Mouse (Mus musculus) megakaryocyte-erythroid progenitor cell, adult 5-6 weeks (primary cell): ENCODE data around the gene Exoc7. TPM values are rescaled to one million over a fixed set of nuclear protein-coding genes. Genes with fewer than 3 reads are reported as not detected.

Experiments
- ATAC-seq: replicated peaks from 2 replicates; pipeline ENCODE4 v1.8.0; 2016; ENCODE audit warnings: mild to moderate bottlenecking, inconsistent platforms; ENCODE audit not compliant: severe bottlenecking, poor library complexity, low FRiP score, low TSS enrichment
- total RNA-seq, 2 experiments: library from RNA; stranded (forward) in 1 of 2; stranded (reverse) in 1 of 2; fragments of 200-1000, 215-1000 nt in 1 of 2; fragments of >200 nt in 1 of 2; fragmentation: Nextera tagmentation in 1 of 2; gene quantifications; 2 replicates each; pipeline ENCODE4 v1.2.3; 2014 to 2017

The Exoc7 gene
- total RNA-seq (2014; fragmentation: Nextera tagmentation), result 52.5 and 57.0 TPM in 2 replicates
- total RNA-seq (2017), result 17.3 and 25.5 TPM in 2 replicates

DNA sequence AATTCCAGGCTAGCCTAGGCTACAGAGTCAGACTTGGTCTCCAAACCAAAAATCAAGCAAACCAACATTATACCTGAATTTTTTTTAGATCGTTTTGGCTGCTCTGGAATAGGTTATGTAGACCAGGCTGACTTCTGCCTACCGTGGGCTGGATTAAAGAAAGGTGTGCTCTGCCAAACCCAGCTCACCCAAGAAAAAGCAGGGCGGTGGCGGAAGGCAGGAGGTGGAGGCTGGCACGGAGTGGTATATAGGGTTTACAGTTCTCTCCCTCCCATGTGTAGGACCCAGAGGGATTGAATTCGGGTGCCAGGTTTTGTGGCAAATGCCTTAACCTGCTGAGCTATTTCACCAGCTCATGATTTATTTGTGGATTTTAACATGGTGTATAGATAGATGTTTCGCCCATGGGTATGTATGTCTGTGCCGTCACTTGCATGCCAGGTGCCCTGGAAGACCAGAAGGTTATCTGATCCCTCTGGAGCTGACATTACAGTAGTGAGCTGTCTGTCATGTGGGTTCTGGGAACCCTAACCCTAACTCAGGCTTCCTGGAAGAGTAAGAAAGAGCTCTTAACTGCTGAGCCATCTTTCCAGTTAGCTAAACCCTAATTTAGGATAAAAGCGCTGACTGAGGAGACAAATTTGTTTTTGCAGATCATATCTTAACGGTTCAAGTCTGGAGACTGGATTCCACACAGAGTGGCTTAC lies at the start of gene Exoc7:
TSS of gene Exoc7 (minus strand) at position 215 of the 707 bp plus-strand sequence.
- 0 out of 2 replicates have a peak, but pooled peaks have one; percentile 0 for ATAC-seq

DNA sequence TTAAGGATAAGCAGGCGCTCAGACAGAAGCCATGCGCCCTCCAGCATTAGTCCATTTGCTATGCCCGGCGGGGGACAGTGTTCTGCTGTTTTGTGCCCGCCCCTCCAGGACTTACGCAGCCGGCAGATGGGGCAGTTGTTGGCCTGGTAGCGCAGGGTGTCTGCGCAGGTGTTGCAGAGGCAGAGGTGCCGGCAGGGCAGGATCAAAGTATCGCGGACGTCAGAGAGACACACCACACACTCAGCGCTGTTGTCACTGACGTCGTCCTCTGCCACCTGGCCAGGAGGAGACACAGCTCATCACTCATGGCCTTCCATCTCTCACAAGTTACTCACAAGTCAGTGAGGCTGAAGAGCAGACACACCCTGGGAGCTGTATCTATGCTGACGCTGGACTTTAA lies 47.5 kb upstream of the Exoc7 start:
- ATAC-seq, result no peak

DNA sequence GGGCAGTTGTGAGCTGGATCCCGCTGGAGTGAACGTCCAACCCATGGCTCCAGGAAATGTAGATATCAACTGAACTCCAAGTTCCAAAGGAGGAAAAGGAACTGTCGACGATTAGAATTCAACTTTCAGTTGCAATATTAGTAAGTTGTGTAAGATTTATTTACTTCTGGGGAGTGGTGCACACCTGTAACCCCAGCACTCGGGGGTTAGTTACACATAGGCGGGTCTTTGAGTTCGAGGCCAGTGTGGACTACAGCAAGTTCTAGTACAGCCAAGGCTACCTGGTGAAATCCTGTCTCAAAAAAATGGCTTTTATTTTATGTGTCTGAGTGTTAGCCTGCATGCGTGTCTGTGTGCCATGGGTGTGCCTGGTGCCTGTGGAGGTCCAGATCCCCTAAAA lies 46.5 kb upstream of the Exoc7 start:
- no peak for ATAC-seq

DNA sequence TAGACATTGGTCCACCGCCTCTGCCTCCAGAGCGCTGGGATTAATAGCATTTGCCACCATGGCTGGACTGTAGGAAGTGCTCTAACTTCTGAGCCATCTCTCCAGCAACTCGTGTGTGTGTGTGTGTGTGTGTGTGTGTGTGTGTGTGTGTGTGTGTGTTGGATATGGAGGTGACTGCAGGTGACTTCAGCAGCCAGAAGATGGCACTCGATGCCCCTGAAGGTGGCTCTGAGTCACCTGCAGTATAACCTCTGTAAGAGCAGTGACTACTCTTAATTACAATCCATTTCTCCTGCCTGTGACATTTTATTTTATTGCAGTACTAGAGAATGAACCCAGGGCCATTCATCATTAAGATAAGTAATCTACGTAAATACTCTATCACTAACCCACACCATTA lies 44.3 kb upstream of the Exoc7 start:
- no peak for ATAC-seq

DNA sequence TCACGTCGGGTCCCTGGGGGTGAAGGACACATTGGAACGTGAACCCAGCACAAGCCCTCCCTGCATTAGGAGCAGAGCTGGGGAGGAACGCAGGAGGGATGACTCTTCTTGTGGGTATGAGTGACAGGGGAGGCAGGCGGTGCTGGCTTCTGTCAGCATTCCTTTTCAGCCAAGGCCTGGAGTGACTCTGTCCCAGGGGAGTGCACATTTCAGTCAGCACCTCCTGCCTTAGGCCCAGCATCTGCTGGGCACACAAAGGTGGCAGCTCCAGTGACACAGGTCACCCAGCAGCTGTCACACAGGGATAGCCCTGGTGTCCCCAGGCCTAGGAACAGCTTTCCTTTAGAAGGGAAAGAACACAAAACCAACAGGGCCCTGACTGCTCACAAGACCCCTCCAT lies 40.9 kb upstream of the Exoc7 start:
- no peak for ATAC-seq

DNA sequence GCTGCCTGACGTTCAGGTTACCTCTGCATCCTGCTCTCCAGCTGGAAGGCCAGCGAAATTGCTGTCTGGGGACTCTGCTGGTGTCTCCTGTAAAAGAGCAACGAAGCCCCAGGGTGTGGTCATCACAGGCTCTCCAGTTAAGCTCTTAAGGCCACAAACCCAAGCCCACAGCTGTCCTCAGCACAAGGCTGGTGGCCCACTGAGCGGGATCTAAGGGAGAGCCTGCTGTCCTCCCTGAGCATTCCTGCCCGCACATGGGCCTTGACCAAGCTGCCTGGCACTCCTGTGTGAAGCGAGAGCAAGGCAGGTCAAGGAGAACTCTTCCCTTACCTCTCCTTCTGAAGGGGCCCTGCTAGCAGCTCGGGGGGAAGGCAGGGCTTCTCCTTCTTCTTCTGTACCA lies 40.0 kb upstream of the Exoc7 start:
- no peak for ATAC-seq

DNA sequence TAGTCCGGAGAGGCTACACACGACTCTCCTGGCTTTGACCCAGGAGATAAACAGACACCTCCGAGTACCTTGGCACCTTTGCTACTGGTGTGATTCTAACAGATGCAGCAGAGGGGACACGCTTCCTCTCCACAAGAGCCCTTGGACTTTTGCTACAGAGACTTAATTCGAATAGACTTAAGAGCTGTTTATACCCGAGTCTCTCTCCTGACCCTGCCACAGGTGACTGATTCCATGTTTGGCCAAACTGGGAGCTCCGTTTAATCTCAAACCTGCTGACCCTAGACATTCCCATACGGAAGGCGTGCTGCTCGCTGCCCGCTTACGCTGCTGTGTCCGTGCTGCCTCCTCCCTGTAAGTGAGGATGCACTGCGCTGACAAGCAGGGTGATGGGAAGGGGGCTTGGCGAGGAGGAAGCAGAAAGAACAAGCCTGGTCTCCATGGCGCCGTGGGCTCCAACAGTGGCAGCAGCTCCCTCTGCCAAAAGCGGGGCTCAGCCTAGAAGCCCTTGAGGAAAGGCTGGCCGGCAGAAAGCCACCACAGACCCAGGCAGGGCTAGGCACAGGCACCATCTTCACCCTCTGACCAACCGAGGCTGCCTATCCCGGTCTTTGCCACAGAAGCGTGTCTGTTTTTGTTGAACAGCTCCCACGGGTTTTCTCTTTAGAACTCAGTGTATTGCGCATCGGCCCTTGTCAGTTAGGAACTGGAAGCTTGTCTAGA lies 35.2 kb upstream of the Exoc7 start:
- no peak for ATAC-seq

DNA sequence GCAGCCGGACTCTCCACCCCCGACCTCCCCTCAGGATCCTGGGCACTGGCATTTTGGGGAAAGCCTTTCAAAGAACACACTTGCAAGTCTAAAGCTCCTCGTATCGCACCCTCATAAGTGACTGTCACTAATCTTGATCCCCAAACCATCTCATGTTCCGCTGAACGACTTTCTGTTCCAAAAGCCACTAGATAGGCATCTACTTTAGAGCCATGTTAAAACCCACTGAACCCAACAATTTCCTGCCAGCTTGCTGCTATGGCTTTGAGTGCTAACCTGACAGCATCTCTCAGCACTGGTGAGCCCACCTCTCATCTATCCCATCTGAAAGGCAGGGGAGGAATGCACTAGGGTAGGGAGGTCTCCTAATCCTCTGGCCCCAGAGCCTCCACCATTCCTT lies 30.5 kb upstream of the Exoc7 start:
- no peak for ATAC-seq

DNA sequence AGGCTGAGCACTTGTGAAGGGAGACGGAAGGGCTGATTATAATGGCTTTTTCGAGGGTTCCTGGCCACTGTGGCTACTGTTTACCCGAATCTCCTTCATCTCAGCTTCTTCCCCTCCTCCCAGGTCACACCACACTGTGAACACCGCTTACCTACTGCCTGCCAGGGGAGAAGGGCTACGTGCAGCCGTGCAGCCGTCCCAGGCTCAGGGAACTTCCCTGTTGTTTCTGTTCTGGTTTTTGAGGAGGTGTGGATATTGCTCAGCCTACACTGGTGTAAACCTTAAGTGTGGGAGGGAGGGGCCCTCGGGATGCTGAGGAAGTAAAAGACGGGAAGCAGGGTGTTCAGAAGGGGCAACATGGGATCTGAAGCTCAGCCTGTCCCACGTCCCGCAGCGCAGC lies 30.0 kb upstream of the Exoc7 start:
- ATAC-seq, result no peak

DNA sequence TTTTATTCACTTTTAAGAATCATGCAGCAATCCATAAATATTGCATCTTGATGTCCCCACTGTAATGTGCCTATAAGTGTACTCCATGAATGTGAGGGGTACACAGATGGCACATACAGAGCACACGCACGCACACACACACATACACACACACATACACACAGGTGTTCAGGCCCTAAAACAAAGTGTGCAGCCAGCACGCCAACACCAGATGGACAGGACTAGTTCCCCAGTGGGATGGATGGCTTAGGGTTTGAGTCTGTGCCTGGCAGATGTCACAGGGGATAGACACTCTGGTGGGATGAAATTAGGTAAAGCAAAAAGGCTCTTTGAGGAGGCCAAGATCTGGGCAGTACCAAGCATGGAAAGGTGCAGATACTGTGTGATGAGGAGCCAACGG lies 29.4 kb upstream of the Exoc7 start:
- ATAC-seq, result no peak

DNA sequence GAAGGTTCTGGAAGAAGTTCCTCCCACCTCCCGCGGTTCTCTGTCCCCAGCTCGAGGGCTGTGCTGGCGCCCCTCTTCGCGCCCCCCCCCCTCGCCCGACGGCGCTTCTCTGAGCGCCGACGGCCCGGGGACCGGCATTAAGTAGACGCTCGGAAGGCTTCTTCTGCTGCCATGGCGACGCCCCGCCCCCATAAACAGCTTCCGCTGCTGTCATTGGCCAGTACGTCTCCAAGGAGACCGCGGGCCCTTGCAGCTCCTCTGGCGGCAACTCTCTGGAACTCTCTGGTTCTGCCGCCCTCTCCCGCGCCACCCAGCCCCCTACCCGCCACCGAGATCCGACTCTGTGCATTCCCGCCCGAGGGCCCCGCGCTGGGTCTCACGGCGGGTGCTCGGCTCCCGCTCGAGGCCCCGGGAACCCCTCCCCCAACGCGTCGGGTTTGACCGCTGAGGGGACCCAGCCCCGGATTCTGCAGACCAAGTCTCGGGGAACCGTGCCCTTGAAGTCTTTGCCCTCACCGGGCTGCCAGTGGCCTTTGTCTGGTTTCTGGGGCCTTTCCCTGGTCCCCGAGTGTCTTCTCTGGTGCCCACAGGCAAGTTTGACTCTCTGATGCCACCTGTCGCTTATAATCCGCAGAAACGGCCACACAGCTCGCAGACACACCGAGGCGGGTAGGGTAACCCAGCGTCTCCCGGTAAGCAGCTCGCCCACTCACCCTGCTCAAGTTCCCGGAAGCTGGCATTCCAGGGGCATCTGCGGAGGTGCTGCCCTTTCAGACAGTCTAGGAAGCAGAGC lies 28.4 kb upstream of the Exoc7 start, which contains the start of gene Foxj1:
TSS of gene Foxj1 (minus strand) at position 156 of the 793 bp plus-strand sequence.
- peak; percentile 86 for ATAC-seq

DNA sequence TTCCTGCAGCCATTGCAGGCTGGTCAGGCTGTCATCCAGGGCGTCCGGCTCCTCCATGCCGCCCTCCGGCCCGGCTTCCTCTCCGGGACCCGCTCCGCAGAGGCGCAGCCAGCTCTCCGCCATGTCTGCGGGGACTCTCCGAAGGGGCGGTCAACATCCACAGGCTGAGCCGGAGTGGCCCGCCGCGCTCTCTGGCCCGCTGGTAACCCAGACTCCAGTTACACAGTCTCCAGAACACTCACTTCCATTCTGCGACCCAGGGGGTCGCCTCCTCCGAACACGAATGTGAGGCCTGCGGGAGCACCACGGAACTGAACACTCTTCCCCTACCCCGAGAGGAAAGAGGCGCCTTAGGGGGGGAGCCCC lies 27.4 kb upstream of the Exoc7 start:
- ATAC-seq, result no peak

DNA sequence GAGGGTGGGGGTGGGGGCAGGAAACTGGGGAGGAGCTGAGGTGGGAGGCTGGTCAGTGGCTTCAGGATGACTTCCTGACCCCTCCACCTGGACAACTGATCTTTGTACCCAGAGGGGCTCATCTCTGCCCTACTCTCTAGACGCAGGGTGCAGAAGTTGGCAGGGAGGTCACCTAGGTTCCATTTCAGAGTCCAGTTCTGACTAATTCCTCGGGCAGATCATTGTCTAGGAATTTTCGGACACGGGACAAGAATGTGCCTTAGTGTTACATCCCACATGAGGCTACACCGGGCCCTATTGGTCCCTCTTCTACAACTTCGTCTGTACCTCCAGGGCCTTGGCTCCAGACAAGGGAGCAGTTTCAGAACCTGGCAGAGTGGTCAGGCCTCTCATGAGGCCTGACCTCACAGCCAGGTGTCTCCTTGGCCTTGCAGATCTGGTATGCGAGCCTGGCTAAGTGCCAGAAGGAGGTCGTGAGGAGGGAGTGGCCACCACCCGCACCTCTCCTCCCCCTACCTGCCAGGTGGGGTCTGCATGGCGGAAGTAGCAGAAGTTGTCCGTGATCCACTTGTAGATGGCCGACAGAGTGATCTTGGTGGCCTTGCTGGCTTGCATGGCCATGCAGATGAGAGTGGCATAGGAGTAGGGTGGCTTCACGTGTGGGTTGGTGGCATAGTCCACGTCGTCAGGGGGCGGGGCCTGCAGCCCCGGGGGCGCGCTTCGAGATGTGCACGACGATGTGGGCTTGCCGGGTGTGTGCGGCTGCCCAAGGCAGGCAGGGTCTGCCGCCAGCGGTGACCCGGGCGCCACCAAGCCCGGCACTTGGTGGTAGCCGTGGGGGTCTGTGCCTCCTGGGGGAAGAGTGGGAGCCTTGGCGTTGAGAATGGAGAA lies 26.7 kb upstream of the Exoc7 start:
- no peak for ATAC-seq

DNA sequence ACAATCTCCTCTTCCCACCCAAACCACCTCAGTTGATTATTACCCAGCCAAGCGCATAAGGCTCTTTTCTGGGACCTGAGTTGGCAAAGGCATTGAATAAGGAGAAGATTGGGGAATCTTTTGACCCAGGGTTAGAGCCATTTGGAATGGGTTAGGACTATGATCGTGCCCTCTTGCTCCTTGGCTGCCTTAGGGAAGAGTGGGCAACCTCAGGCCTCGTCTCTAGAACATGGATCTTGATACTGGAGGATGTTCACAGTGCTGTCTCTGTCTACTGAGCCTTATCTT lies 25.9 kb upstream of the Exoc7 start:
- ATAC-seq, result no peak

DNA sequence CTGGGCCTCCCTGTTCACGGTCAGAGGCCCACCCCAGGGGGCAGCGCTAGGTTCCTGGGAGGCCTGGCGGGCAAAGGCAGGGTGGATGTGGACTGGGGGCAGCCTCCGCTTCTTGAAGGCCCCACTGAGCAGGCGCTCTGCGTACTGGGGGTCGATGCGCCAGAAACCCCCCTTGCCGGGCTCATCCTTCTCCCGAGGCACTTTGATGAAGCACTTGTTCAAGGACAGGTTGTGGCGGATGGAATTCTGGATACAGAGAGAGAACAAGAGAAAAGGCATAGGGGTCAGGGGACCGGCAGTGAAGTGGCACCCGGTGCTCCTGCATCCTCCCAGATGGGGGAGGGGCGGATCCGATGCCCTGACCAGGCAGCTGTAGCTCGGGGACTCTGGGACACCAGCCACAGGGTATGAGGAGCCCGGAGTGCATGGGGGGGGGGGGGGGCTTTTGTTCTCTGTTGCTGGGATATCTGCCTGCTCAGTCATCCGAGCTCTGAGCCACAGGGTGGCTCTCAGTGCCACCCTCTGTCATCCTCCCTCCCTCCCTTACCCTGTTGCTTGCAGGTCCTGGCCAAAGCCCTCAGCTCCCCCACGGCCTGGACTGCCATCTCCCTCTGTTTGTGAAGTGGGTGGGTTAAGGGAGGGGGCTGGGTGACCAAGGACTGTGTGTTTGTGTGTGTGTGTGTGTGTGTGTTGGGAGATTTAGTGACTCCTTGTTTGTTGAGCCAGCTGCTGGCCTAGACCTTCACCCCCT lies 25.4 kb upstream of the Exoc7 start:
- ATAC-seq, result no peak

DNA sequence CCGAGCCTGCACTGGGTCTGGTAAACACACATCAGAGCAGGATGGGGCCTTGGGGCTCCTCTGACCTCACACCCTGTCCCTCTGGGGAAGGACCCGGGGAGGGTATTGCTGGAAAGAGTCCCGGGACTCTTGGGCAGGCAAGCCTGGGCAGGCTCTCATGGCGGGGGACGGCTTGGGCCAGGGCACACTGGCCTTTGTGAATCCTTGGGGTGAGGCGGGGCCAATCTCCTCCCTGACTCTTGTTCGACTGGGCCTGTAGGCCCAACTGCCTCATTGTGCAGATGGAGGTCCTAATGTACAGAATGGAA lies 23.1 kb upstream of the Exoc7 start:
- ATAC-seq, result no peak

DNA sequence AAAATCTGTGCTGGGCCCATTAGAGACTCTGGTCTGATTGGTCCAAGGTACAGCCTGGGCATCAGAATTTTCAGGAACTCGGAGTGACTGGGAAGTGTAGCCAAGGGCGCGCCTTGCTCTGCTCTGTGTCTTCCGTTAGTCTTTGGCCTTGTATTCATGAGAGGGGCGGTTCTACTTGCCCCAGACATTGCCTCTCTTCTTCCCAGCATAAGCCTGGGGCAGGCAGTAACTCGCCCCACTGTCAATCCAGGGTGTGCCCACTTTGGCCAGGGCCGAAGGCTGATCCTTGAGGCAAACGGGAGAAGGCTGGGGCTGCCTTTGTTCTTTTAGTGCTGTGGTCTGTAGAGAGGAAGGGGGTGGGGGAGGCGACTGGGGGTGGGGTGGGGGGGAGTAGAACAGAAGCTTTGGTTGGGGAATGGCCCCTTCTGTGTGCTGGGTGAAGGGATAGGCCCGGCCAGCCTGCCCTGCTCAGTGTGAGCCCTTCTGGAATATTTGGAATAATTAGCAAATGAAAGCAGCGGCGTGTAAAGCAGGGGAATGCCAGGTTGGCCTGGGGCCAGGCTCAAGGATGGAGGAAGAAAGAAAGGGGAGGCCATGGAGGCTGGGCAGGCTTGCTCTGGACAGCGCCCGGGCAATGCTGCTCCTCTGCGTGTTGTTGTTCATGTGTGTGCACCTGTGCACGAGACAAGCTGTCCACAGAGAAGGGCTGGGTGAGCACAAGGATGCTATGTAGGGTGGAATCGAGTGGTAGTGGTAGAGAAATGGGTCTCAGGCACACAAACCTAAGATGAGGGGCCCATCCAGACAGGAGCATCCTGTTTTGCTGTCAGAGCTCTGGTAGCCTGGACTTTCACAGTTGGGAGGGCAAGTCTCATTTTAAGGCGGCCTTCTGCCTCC lies 22.5 kb upstream of the Exoc7 start:
- ATAC-seq, result no peak

DNA sequence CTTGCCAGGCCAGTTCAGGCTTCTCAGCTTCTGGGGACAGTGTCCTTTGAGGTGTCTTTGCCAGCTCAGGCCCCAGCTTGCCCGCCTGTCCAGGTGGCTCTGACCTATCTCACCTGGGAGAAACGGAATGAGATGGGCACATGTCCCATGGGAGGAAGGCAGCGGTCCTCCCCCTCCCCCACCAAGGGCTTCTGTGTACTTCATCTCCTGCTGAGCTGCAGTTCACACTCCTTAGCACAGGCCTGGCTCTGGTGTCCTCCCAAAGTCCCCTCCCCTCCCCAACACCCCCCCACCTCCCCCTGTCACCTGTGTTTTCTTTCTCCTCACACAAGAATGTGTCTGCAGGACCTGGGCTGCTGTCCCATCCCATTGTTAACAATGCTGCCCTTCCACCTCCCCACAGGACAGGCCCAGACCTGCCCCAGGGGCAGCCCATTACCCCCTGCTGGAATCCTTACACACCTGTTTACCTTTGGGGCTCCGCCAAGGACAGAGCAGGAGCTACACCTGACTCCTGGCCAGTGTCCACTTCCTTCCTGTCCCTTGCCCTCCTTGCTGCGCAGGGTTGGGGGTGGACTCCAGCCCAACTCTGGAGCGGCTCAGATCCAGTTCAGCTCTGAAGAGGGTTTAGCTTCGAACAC lies 20.1 kb upstream of the Exoc7 start:
- no peak for ATAC-seq
